Mouse (Mus musculus) CD4-positive helper T cell, adult 2 months (primary cell): Measurements from ENCODE around the gene Il16.

Source experiments
- DNase-seq: peaks from one replicate; pipeline ENCODE4 v3.0.0-alpha.2; 2012; ENCODE audit warnings: low read depth, missing footprints, low spot score

Gene Il16

DNA sequence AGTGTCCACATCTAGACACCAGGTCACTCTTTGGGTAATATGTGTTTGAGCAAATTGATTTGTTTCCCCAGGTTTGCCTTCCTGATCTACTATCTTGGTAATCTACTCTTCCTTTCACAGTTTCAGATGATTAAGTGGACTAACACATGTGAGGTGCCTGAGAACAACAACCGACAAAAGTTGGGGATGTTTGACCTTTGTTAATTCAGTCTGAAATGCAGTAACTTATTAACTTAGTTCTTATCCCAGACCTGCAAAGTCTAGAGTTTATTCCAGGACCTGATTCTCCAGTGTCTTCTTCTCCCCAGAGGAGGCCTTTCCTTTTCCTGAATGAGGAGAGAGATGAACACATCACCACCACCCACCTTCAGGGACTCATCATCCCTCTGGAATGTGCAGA lies 133.6 kb downstream of the Il16 start:
- DNase-seq: no peak

DNA sequence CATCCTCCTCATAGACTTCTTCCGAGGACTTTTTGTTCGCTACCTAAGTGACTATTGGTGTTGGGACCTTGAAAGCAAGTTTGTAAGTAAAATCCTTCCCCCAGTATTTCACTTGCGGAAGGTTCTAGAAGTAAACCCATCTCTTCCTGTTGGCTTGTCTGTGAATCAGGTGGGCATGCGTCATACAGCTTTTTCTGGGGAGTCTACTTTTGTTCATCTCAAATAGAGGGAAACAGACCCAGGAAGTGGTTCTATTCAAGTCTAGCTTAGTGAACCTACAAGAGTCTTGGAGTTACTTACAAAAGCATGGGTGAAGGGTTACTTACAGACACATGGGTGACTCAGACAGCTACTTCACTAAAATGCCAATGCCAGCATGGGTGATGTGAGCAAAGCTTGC lies 135.6 kb downstream of the Il16 start:
- DNase-seq: peak; percentile 81

DNA sequence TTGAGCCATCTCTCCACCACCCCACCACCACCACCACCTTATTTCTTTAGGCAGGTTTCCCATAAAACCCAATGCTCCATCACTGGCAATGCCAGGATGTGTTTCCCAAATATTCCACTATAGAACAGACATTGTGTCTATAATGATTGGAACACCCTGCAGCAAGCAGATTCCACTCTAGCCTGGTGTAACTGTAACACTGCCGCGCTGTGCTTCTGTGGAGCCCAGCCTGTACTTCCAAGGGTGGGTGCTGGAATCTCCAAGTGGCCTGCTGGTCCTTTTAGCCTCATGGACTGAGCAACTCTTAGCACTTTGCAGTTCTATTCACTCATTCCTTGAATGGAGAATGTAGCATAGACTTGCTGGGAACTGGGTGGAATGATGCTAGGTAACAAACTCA lies 138.7 kb downstream of the Il16 start:
- DNase-seq: no peak

DNA sequence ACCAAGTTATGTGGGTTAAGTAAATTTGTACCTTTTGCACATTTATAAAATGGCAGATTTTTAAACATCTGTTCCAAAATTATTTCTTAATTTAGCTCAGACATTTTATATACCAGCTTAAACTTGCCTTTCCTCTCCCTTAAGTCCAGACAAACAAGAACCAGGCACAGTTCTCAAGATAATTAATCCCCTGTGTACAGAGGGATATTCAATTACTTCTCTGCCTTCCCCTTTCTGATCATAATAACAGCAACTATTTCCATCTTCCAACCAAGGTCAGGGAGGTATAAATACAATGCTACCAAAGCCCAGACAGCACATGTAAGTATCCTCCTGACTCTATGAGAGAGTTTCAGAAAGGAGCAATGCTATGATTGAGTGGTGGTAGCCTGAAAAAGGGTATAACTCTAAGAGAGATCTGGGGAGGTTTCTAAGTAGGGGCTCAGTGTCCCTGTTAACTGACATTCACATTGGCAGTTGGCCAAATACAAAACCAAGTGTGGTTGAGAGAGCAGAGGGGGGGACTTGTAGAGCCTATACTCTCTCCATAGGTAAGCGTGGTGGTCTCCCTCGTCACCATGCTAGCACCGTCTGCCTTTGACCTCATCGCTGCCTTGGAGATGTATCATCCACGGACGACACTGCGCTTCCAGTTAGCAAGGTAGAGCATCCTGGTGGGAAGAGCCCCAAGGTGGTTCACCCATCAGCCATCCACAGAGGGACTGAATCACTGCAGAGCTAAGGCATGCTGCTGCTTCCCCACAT lies 141.2 kb downstream of the Il16 start:
- no peak for DNase-seq

DNA sequence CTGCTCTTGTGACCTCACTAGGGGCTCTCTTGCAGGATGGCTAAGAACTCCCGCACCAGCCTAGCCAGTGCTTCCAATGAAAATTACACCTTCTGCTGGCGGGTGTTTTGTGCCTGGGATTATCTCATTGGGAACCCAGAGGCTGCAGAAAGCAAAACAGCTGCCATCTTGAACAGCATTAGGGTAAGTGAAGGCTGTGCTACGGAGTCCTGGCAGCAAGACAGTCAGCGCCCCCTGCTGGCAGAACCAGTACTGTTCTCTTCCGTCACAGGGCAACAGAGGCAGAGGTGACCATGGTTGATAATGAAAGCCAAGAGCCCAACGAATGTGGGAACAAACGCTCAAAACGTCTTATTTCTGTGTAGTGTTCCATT lies 145.6 kb downstream of the Il16 start:
- DNase-seq: peak; percentile 75

GRCm38 (mm10) chr7:83598997-83599912 lies 146.3 kb downstream of the Il16 start:
- no peak for DNase-seq

GRCm38 (mm10) chr7:83597063-83597462 lies 148.5 kb downstream of the Il16 start:
- DNase-seq: peak; percentile 35

- DNase-seq: no peak
These were observed 151.5 kb downstream of the Il16 start for GRCm38 (mm10) chr7:83594056-83594455.
